Mouse (Mus musculus) cerebellum, postnatal 25 days (tissue): Measurements from ENCODE around the gene Vmn1r8.
A peak's percentile ranks its signal among the peaks of the same experiment; 100 is the strongest.
"Not testable (repeated sequence)": the region's sequence is repeated elsewhere in the genome, so short reads cannot be mapped to it uniquely, and the experiment has no call there.

ENCODE experiments used
- DNase-seq, 2 experiments: peaks; one replicate each; pipeline ENCODE4 v3.0.0; 2021; ENCODE audit warnings: mixed read lengths in 2 of 2

Gene Vmn1r8

GRCm38 (mm10) chr6:57031984-57032383, at the start of gene Vmn1r8:
TSS of gene Vmn1r8 (plus strand) at chr6:57032284.
- no peak for DNase-seq

- DNase-seq, result no peak
These were observed 35.1 kb upstream of the Vmn1r8 start, which contains the start of gene Vmn1r6 for GRCm38 (mm10) chr6:56996943-56997342. TSS of gene Vmn1r6 (plus strand) at chr6:56997243.

- DNase-seq, result not testable (repeated sequence)
These were observed 6.9 kb upstream of the Vmn1r8 start, which contains the start of gene Vmn1r7 for GRCm38 (mm10) chr6:57025224-57025623. TSS of gene Vmn1r7 (minus strand) at chr6:57025324.

GRCm38 (mm10) chr6:57034674-57035073, 2.6 kb downstream of the Vmn1r8 start:
- DNase-seq, result no peak

- DNase-seq, result peak in 1 of 2 experiments; percentile 4
These were observed 31.6 kb downstream of the Vmn1r8 start for GRCm38 (mm10) chr6:57063730-57064129.

- DNase-seq, result no peak
These were observed 34.4 kb downstream of the Vmn1r8 start, which contains the start of gene Vmn1r9 for GRCm38 (mm10) chr6:57066487-57066886. TSS of gene Vmn1r9 (plus strand) at chr6:57066787.
